9 mouse cellular contexts compared by ENCODE assay signal in genomic region chr15:98897495-98897894, GRCm38 (mm10). TPM values are rescaled to one million over a fixed set of nuclear protein-coding genes. Genes with fewer than 3 reads are reported as not detected.
A peak's percentile ranks its signal among the peaks of the same experiment; 100 is the strongest.
DNase-seq lines count a peak whose midpoint lies in the region; ATAC-seq and TF ChIP-seq lines count a peak whose summit lies in the region.
"Had no signal": no experiment of that assay in that cellular context is flagged by ENCODE, and none has a peak within 500 bp of the region (broad histone marks: within the 10 kb centered on the region; RNA-seq: fewer than 3 reads in every experiment).

No protein-coding gene starts in this region.

- no peak for TF ChIP-seq POLR2A in cerebellum, adult 2 months (IDR thresholded peaks at IDR 0.05; ENCODE audit: borderline replicate concordance, insufficient read depth, low read length)

- H3K27ac ChIP-seq in forebrain, embryonic 13.5 days = no peak overlapping the region
- H3K27ac ChIP-seq in intestine, embryonic 15.5 days = no peak overlapping the region
- H3K27ac ChIP-seq in cerebellum, adult 2 months (ENCODE audit: insufficient read depth, low read length) = no peak overlapping the region

- intact Hi-C loops in left cerebral cortex, postnatal 4 days (cut with DNase I) = no loop called here

- H3K36me3 ChIP-seq in forebrain, embryonic 13.5 days (ENCODE audit: poor library complexity, severe bottlenecking) = no peaks in the 10 kb centered on the region
- no peaks in the 10 kb centered on the region for H3K36me3 ChIP-seq in intestine, embryonic 15.5 days

- peak; percentile 37 for DNase-seq in adrenal gland, postnatal 10 days
- no peak for DNase-seq in adrenal gland, adult 18-20 months (ENCODE audit: low spot score in 2 of 2)
- peak; percentile 41 for DNase-seq in lung, postnatal 25 days (ENCODE audit: low spot score)
- no peak for DNase-seq in urinary bladder, postnatal 4 days (ENCODE audit: low spot score in 2 of 2)
- no peak for DNase-seq in cerebellum, adult 2 months
- DNase-seq in left cerebral cortex, postnatal 4 days = no peak

- no peak for ATAC-seq in forebrain, embryonic 13.5 days
- no peak for ATAC-seq in intestine, embryonic 15.5 days

- no peaks in the 10 kb centered on the region for H3K9me3 ChIP-seq in forebrain, embryonic 13.5 days (replicated peaks)
- no peaks in the 10 kb centered on the region for H3K9me3 ChIP-seq in intestine, embryonic 15.5 days

- 2% methylated on average over 10 of the region's 10 CpGs for WGBS in forebrain, embryonic 13.5 days
- 2% methylated on average over 10 of the region's 10 CpGs for WGBS in intestine, embryonic 15.5 days
- 39% methylated on average over 10 of the region's 10 CpGs for WGBS in cerebellum, adult 2 months

- H3K4me1 ChIP-seq in forebrain, embryonic 13.5 days = peaks cover 39% of the 10 kb centered on the region
- H3K4me1 ChIP-seq in intestine, embryonic 15.5 days (replicated peaks) = peaks cover 43% of the 10 kb centered on the region
- peaks cover 6% of the 10 kb centered on the region for H3K4me1 ChIP-seq in cerebellum, adult 2 months (ENCODE audit: control insufficient read depth, insufficient read depth, low read length)

- no peak for TF ChIP-seq CTCF in cerebellum, adult 2 months (IDR thresholded peaks at IDR 0.05; ENCODE audit: borderline replicate concordance, insufficient read depth, low read depth, low read length)

- H3K9ac ChIP-seq in forebrain, embryonic 13.5 days = 0 out of 2 replicates have a peak overlapping the region, but pooled peaks have one; percentile 37
- H3K9ac ChIP-seq in intestine, embryonic 15.5 days = no peak overlapping the region

- H3K4me3 ChIP-seq in forebrain, embryonic 13.5 days = peak overlapping the region; percentile 26
- H3K4me3 ChIP-seq in intestine, embryonic 15.5 days (replicated peaks) = peak overlapping the region; percentile 25
- H3K4me3 ChIP-seq in cerebellum, adult 2 months (replicated peaks; ENCODE audit: insufficient read depth, low read depth, low read length) = no peak overlapping the region

- peak overlapping the region; percentile 50 for H3K4me2 ChIP-seq in forebrain, embryonic 13.5 days
- peak overlapping the region; percentile 50; the same call in 1 of the 2 replicates for H3K4me2 ChIP-seq in intestine, embryonic 15.5 days (replicated peaks)

- H3K27me3 ChIP-seq in forebrain, embryonic 13.5 days = peaks cover 84% of the 10 kb centered on the region
- H3K27me3 ChIP-seq in intestine, embryonic 15.5 days (replicated peaks) = peaks cover 69% of the 10 kb centered on the region
- H3K27me3 ChIP-seq in cerebellum, adult 2 months (ENCODE audit: control insufficient read depth, insufficient read depth, low read length) = peaks cover 1% of the 10 kb centered on the region; the same call in 1 of the 2 replicates

RNA-seq across cellular contexts. Expression of gene Dhh, which starts 0.8 kb away (rescaled TPM):
- 1 to 10 TPM; 2.6 to 3.2 TPM for total RNA-seq in adrenal gland, postnatal 10 days (2021)
- 1 to 10 TPM in 1 of 2 experiments, under 1 TPM in 1; 0.86 to 2.1 TPM for total RNA-seq in adrenal gland, adult 18-20 months (2021)
- 0.22 and 0.28 TPM in 2 replicates for polyA plus RNA-seq in forebrain, embryonic 13.5 days (2015; fragmentation: Nextera tagmentation; extraction: Ambion mirVana)
- polyA plus RNA-seq in intestine, embryonic 15.5 days (2015; fragmentation: Nextera tagmentation; extraction: Ambion mirVana) = 0.96 and 1.1 TPM in 2 replicates
- 0.07 and 0.10 TPM in 2 replicates for polyA plus RNA-seq in cerebellum, adult 2 months (2012; rRNA removed)
- total RNA-seq in left cerebral cortex, postnatal 4 days (2021) = under 1 TPM; 0.28 to 0.36 TPM
- total RNA-seq: common myeloid progenitor, adult 5-6 weeks had no signal

RNA-seq across cellular contexts. Expression of gene Rhebl1, which starts 3.2 kb away (rescaled TPM):
- total RNA-seq in adrenal gland, postnatal 10 days (2021) = 1 to 10 TPM; 2.6 to 4.5 TPM
- total RNA-seq in adrenal gland, adult 18-20 months (2021) = 1 to 10 TPM; 1.2 to 2.5 TPM
- 31.7 and 33.0 TPM in 2 replicates for polyA plus RNA-seq in forebrain, embryonic 13.5 days (2015; fragmentation: Nextera tagmentation; extraction: Ambion mirVana)
- polyA plus RNA-seq in intestine, embryonic 15.5 days (2015; fragmentation: Nextera tagmentation; extraction: Ambion mirVana) = 10.8 and 12.5 TPM in 2 replicates
- polyA plus RNA-seq in cerebellum, adult 2 months (2012; rRNA removed) = 18.7 and 19.8 TPM in 2 replicates
- 10 to 100 TPM; 18.3 to 18.4 TPM for total RNA-seq in left cerebral cortex, postnatal 4 days (2021)

RNA-seq across cellular contexts. Expression of gene Lmbr1l, which starts 20.5 kb away (rescaled TPM):
- total RNA-seq in adrenal gland, postnatal 10 days (2021) = 10 to 100 TPM; 17.7 to 27.7 TPM
- total RNA-seq in adrenal gland, adult 18-20 months (2021) = 10 to 100 TPM; 12.1 to 14.0 TPM
- polyA plus RNA-seq in forebrain, embryonic 13.5 days (2015; fragmentation: Nextera tagmentation; extraction: Ambion mirVana) = 39.8 and 47.1 TPM in 2 replicates
- 18.6 and 19.0 TPM in 2 replicates for polyA plus RNA-seq in intestine, embryonic 15.5 days (2015; fragmentation: Nextera tagmentation; extraction: Ambion mirVana)
- polyA plus RNA-seq in cerebellum, adult 2 months (2012; rRNA removed) = 37.5 and 39.7 TPM in 2 replicates
- total RNA-seq in left cerebral cortex, postnatal 4 days (2021) = 10 to 100 TPM; 31.4 to 42.2 TPM

RNA-seq across cellular contexts. Expression of gene Kmt2d, which starts 26.5 kb away (rescaled TPM):
- 10 to 100 TPM; 47.5 to 64.2 TPM for total RNA-seq in adrenal gland, postnatal 10 days (2021)
- 10 to 100 TPM; 54.6 to 59.5 TPM for total RNA-seq in adrenal gland, adult 18-20 months (2021)
- polyA plus RNA-seq in forebrain, embryonic 13.5 days (2015; fragmentation: Nextera tagmentation; extraction: Ambion mirVana) = 13.7 and 14.3 TPM in 2 replicates
- polyA plus RNA-seq in intestine, embryonic 15.5 days (2015; fragmentation: Nextera tagmentation; extraction: Ambion mirVana) = 9.6 and 10.4 TPM in 2 replicates
- 49.9 and 52.6 TPM in 2 replicates for polyA plus RNA-seq in cerebellum, adult 2 months (2012; rRNA removed)
- 10 to 100 TPM; 74.2 to 74.4 TPM for total RNA-seq in left cerebral cortex, postnatal 4 days (2021)

RNA-seq across cellular contexts. Expression of gene Tuba1b, which starts 36.9 kb away (rescaled TPM):
- total RNA-seq in adrenal gland, postnatal 10 days (2021) = 100 to 1,000 TPM; 329 to 414 TPM
- total RNA-seq in adrenal gland, adult 18-20 months (2021) = 100 to 1,000 TPM; 193 to 255 TPM
- polyA plus RNA-seq in forebrain, embryonic 13.5 days (2015; fragmentation: Nextera tagmentation; extraction: Ambion mirVana) = 1,607 and 1,715 TPM in 2 replicates
- polyA plus RNA-seq in intestine, embryonic 15.5 days (2015; fragmentation: Nextera tagmentation; extraction: Ambion mirVana) = 1,296 and 1,330 TPM in 2 replicates
- polyA plus RNA-seq in cerebellum, adult 2 months (2012; rRNA removed) = 1,352 and 1,359 TPM in 2 replicates
- 1,000 to 10,000 TPM; 1,107 to 1,135 TPM for total RNA-seq in left cerebral cortex, postnatal 4 days (2021)

Comparison
In these comparisons a context has a peak if more than half of its experiments do, and no peak if none do; other contexts are left out.
1. DNase-seq: peak in adrenal gland, postnatal 10 days (single experiment) and lung, postnatal 25 days (single experiment); none in adrenal gland, adult 18-20 months (0 of 2), urinary bladder, postnatal 4 days (0 of 2), cerebellum, adult 2 months (0 of 2) and left cerebral cortex, postnatal 4 days (single experiment).